Mouse (Mus musculus) megakaryocyte, embryonic 14.5 days (primary cell): ENCODE results near the gene Inppl1. TPM values are rescaled to one million over a fixed set of nuclear protein-coding genes. Genes with fewer than 3 reads are reported as not detected.

Source experiments
- H3K27me3 ChIP-seq: replicated peaks from 2 replicates; pipeline ENCODE3; 2012; ENCODE audit warnings: inconsistent platforms
- H3K36me3 ChIP-seq: replicated peaks from 2 replicates; pipeline ENCODE3; 2012; ENCODE audit warnings: low read length, inconsistent platforms, mixed read lengths
- H3K4me1 ChIP-seq: 2 replicates; pipeline ENCODE4 v1.6.1; 2012; ENCODE audit warnings: inconsistent platforms
- H3K4me3 ChIP-seq: replicated peaks from 2 replicates; pipeline ENCODE3; 2012; ENCODE audit warnings: moderate library complexity, mild to moderate bottlenecking, inconsistent platforms
- H3K9me3 ChIP-seq: 2 replicates; pipeline ENCODE4 v1.6.1; 2012; ENCODE audit warnings: inconsistent platforms
- FLI1 ChIP-seq: IDR thresholded peaks from 2 replicates; pipeline ENCODE4 v1.6.1; 2012; ENCODE audit warnings: low read length, inconsistent platforms, mixed read lengths
- GATA1 ChIP-seq: IDR thresholded peaks from 3 replicates; pipeline ENCODE4 v1.6.1; 2012; ENCODE audit warnings: mixed read lengths, low read length, inconsistent platforms, borderline replicate concordance
- polyA plus RNA-seq: library from polyadenylated mRNA; stranded (reverse); fragments of >175 nt; gene quantifications from 2 replicates; pipeline ENCODE4 v1.2.3, GENCODE M21; 2012; ENCODE audit warnings: low replicate concordance; ENCODE audit not compliant: insufficient read depth

The Inppl1 gene
- polyA plus RNA-seq = 78.9 and 135 TPM in 2 replicates

GRCm38 (mm10) chr7:101837606-101838471 lies at the start of gene Inppl1:
Gene Inppl1, minus strand, starts transcription at chr7:101838229.
- peaks cover 28% of the 10 kb centered on the region for H3K36me3 ChIP-seq
- H3K27me3 ChIP-seq = peaks cover 44% of the 10 kb centered on the region
- H3K4me3 ChIP-seq = peak within 1 kb of the TSS; percentile 94
- no peaks in the 10 kb centered on the region for H3K9me3 ChIP-seq
- peaks cover 33% of the 10 kb centered on the region for H3K4me1 ChIP-seq
- TF ChIP-seq FLI1 (no peak), GATA1 (no peak)

DNA sequence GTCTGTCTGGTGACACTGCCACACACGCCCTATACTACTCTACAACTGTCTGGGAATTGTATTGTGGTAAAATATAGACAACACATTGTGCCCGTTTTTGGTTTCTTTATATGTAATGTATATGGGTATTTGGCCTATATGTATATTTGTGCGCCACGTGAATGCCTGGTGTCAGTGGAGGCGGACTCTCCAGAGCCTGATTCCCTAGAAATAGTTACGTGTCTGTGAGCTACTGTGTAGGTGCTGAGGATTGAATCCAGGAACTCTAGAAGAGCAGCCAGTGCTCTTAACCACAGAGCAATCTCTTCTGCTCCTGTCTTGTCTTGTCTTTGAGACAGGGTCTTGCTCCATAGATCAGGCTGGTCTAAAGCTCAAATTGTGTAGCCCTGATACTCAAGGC lies 48.2 kb upstream of the Inppl1 start:
- TF ChIP-seq GATA1 = no peak
- TF ChIP-seq FLI1 = no peak
- Histone ChIP-seq H3K9me3 (peaks cover 8% of the 10 kb centered on the region; the same call in 1 of the 2 replicates), H3K4me1 (peaks cover 36% of the 10 kb centered on the region), H3K27me3 (peaks cover 18% of the 10 kb centered on the region), H3K36me3 (no peaks in the 10 kb centered on the region), H3K4me3 (no peak overlapping the region)

DNA sequence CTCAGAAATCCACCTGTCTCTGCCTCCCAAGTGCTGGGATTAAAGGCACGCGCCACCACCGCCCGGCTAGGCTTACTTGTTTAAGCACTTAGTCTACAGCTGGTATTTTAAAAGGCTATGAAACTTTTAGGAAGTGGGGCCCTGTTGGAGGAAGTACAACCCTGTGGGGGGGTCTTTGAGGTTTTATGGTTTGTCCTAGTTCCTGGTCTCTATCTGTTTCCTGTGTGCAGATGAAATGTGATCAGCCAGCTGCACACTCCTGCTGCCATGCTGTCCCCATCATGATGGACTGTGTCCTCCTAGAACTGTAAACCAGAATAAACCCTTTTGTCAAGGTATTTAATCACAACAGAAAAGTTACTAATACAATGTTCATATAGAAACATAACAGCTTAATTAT lies 46.1 kb upstream of the Inppl1 start:
- Histone ChIP-seq H3K27me3 (peaks cover 15% of the 10 kb centered on the region), H3K4me3 (no peak overlapping the region), H3K36me3 (no peaks in the 10 kb centered on the region), H3K4me1 (peaks cover 30% of the 10 kb centered on the region), H3K9me3 (peaks cover 8% of the 10 kb centered on the region; the same call in 1 of the 2 replicates)
- no peak for TF ChIP-seq GATA1
- TF ChIP-seq FLI1 = no peak

- no peak for TF ChIP-seq GATA1
- TF ChIP-seq FLI1 = no peak
- H3K27me3 ChIP-seq = peaks cover 11% of the 10 kb centered on the region
- H3K4me1 ChIP-seq = peaks cover 39% of the 10 kb centered on the region
- peaks cover 8% of the 10 kb centered on the region; the same call in 1 of the 2 replicates for H3K9me3 ChIP-seq
- H3K4me3 ChIP-seq = no peak overlapping the region
- H3K36me3 ChIP-seq = no peaks in the 10 kb centered on the region
Observed at GRCm38 (mm10) chr7:101882413-101883154, 44.6 kb upstream of the Inppl1 start.

GRCm38 (mm10) chr7:101880855-101881254 lies 42.8 kb upstream of the Inppl1 start:
- H3K4me1 ChIP-seq = peaks cover 46% of the 10 kb centered on the region
- TF ChIP-seq GATA1 (no peak), FLI1 (no peak)
- H3K36me3 ChIP-seq = no peaks in the 10 kb centered on the region
- H3K27me3 ChIP-seq = peaks cover 9% of the 10 kb centered on the region
- H3K4me3 ChIP-seq = no peak overlapping the region
- H3K9me3 ChIP-seq = peaks cover 8% of the 10 kb centered on the region; the same call in 1 of the 2 replicates

DNA sequence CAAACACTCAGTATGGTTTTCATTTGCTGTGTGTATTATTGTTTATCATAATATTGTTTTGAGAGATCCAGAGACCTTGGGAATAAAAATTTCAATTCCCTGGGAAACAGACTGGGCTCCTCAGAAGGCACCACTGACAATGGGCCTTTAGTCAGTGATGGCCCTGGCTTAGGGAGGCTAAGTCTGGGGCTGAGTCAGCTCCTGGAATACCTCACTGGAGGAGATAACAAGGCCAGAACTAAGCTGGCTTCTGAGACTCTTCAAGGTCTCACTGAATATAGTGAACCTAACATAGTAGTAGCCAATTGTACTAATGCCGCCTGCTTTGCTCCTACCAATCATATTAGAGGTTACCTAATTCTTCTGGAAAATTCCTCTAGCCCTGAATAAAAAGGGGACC lies 37.9 kb upstream of the Inppl1 start:
- Histone ChIP-seq H3K27me3 (no peaks in the 10 kb centered on the region), H3K9me3 (no peaks in the 10 kb centered on the region), H3K36me3 (no peaks in the 10 kb centered on the region), H3K4me3 (no peak overlapping the region), H3K4me1 (peaks cover 39% of the 10 kb centered on the region)
- TF ChIP-seq FLI1 (no peak), GATA1 (no peak)

- no peak for TF ChIP-seq FLI1
- TF ChIP-seq GATA1 = no peak
- H3K9me3 ChIP-seq = no peaks in the 10 kb centered on the region
- peaks cover 20% of the 10 kb centered on the region for H3K4me1 ChIP-seq
- H3K27me3 ChIP-seq = peaks cover 4% of the 10 kb centered on the region
- H3K4me3 ChIP-seq = peak overlapping the region; percentile 29
- H3K36me3 ChIP-seq = no peaks in the 10 kb centered on the region
Observed at GRCm38 (mm10) chr7:101871296-101871695, 33.3 kb upstream of the Inppl1 start.

- H3K27me3 ChIP-seq = peaks cover 4% of the 10 kb centered on the region
- no peaks in the 10 kb centered on the region for H3K36me3 ChIP-seq
- H3K4me3 ChIP-seq = peak within 1 kb of the TSS; percentile 29
Observed at GRCm38 (mm10) chr7:101870629-101871028, 32.6 kb upstream of the Inppl1 start, which contains the start of gene Folr1. Gene Folr1, minus strand, starts transcription at chr7:101870788.

GRCm38 (mm10) chr7:101869163-101869500 lies 31.1 kb upstream of the Inppl1 start:
- Histone ChIP-seq H3K4me3 (no peak overlapping the region), H3K9me3 (peaks cover 4% of the 10 kb centered on the region), H3K27me3 (peaks cover 4% of the 10 kb centered on the region), H3K4me1 (peaks cover 12% of the 10 kb centered on the region), H3K36me3 (no peaks in the 10 kb centered on the region)
- no peak for TF ChIP-seq GATA1
- TF ChIP-seq FLI1 = no peak

More at GRCm38 (mm10) chr7:101870629-101871028, 32.6 kb upstream of the Inppl1 start, which contains the start of gene Folr1:
- no peaks in the 10 kb centered on the region for H3K9me3 ChIP-seq
- peaks cover 13% of the 10 kb centered on the region for H3K4me1 ChIP-seq
- TF ChIP-seq FLI1 (no peak), GATA1 (no peak)
